Mouse (Mus musculus): ENCODE results near the gene Map3k5. TPM values are rescaled to one million over a fixed set of nuclear protein-coding genes. Genes with fewer than 3 reads are reported as not detected.
A peak's percentile ranks its signal among the peaks of the same experiment; 100 is the strongest.

The Map3k5 gene
- total and polyA plus RNA-seq, 2 experiments from 2014 or later = 0.91 to 5.5 TPM

DNA sequence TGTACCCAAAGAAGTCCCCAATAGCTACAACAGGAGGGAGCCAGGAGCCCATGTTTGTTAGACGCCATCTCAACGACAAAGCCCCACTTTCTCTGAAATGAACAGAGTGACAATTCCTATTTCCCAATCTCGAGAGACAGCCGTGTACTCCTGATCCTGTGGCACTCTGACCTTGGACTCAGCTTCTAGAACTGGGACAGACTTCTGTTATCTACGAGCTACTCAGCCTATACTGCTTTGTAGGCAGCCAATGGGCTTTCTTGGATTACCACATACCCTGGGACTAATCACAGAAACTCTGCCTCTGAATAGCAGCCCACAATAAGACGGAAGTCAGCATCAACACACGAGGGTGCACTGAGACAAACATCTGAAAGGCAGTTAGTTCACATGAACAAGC, 32.3 kb upstream of the Map3k5 start:
- Histone ChIP-seq H3K36me3 (ENCODE audit: insufficient read depth, low read length) (no peaks in the 10 kb centered on the region), H3K4me3 (ENCODE audit: low read length) (no peak overlapping the region), H3K9me3 (ENCODE audit: low read length) (no peaks in the 10 kb centered on the region), H3K4me2 (ENCODE audit: low read depth, low read length) (no peak overlapping the region), H3K4me1 (ENCODE audit: insufficient read depth, low read length) (no peaks in the 10 kb centered on the region; the same call in 1 of the 2 replicates), H3K27ac (no peak overlapping the region), H3K9ac (replicated peaks; ENCODE audit: low read length) (no peak overlapping the region), H3K27me3 (ENCODE audit: insufficient read depth, low read length) (no peaks in the 10 kb centered on the region)
- 84% methylated on average over 7 of the region's 7 CpGs for WGBS
- no peak for DNase-seq (ENCODE audit: low spot score)
- no peak for TF ChIP-seq CTCF (IDR thresholded peaks at IDR 0.05; ENCODE audit: low read depth)
- ATAC-seq = no peak

DNA sequence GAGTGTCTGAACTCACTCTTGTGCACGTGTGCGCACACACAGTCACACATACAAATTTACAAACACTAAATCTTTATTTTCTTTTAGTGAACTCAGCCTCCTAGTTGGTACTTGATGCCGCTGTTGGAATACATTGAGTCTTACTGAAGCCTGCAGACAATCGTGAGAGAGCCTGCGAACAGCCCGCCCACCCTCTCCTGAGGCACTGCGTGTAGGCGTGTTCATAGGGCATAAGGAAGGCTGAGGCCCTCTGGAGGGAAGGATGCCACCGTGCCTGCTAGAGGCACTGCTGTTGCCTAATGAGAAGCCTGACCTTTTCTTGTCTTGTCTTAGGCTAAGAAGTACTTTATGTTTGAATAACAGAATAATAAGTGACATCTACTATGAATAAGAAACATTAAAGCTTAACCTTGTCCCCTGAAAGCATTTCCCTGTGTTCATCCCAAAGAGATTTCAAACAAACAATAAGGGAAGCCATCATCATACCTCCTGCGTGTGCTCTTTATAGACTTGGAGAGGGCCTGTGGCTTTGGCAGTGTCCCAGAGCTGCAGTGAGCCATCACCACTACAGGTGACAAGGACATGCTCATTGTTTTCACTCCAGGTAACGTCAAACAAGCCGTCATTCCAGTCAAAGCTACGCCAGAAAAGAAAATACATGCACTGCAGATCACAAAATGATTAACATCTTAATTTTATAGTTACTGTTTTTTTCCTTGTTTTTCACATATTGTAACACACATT, 30.0 kb upstream of the Map3k5 start:
- TF ChIP-seq CTCF (IDR thresholded peaks at IDR 0.05; ENCODE audit: low read depth) = no peak
- WGBS = 73% methylated on average over 13 of the region's 13 CpGs
- Histone ChIP-seq H3K4me3 (ENCODE audit: low read length) (no peak overlapping the region), H3K36me3 (ENCODE audit: insufficient read depth, low read length) (no peaks in the 10 kb centered on the region), H3K27me3 (ENCODE audit: insufficient read depth, low read length) (no peaks in the 10 kb centered on the region), H3K4me2 (ENCODE audit: low read depth, low read length) (no peak overlapping the region), H3K4me1 (ENCODE audit: insufficient read depth, low read length) (no peaks in the 10 kb centered on the region; the same call in 1 of the 2 replicates), H3K27ac (no peak overlapping the region), H3K9me3 (ENCODE audit: low read length) (no peaks in the 10 kb centered on the region), H3K9ac (replicated peaks; ENCODE audit: low read length) (no peak overlapping the region)
- no peak for DNase-seq (ENCODE audit: low spot score)
- no peak for ATAC-seq

DNA sequence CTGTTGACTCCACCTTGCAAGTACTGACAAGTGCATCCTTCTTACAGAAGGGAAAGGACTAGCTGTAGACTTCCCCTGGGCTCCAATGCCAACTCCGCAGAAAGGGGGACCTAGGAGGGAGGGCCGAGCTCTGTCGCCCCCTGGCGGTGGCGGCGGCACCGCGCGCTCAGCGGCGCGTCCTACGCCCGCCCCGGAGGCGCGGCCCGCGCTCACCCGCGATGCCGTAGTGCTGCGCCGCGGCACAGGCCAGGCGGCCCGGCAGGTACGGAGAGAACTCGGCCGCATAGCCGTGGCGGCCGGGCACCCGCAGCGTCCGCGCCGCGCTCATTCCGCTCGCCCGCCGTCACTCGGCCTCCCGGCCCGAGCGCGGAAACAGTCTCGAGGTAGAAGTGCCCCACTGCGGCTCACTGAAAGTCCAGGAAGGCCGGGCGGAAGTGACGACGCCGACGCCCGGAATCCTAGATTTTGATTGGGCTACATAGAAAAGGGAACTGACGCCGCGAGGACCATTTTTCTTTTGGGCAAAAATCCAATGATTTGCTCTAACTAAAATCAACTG, 26.9 kb upstream of the Map3k5 start, which contains the start of gene Pex7:
Pex7 (minus strand) TSS at position 444 of the 559 bp plus-strand sequence.
- Histone ChIP-seq H3K27me3 (ENCODE audit: insufficient read depth, low read length) (no peaks in the 10 kb centered on the region), H3K4me2 (ENCODE audit: low read depth, low read length) (peak within 1 kb of the TSS; percentile 38), H3K4me1 (ENCODE audit: insufficient read depth, low read length) (no peaks in the 10 kb centered on the region; the same call in 1 of the 2 replicates), H3K9ac (replicated peaks; ENCODE audit: low read length) (peak within 1 kb of the TSS; percentile 78), H3K36me3 (ENCODE audit: insufficient read depth, low read length) (no peaks in the 10 kb centered on the region), H3K4me3 (ENCODE audit: low read length) (peak within 1 kb of the TSS; percentile 79), H3K9me3 (ENCODE audit: low read length) (no peaks in the 10 kb centered on the region), H3K27ac (peak within 1 kb of the TSS; percentile 99)
- ATAC-seq = peak; percentile 98
- WGBS = under 1% methylated on average over 60 of the region's 60 CpGs
- peak; percentile 74 for TF ChIP-seq CTCF (IDR thresholded peaks at IDR 0.05; ENCODE audit: low read depth)
- peak; percentile 98 for DNase-seq (ENCODE audit: low spot score)

DNA sequence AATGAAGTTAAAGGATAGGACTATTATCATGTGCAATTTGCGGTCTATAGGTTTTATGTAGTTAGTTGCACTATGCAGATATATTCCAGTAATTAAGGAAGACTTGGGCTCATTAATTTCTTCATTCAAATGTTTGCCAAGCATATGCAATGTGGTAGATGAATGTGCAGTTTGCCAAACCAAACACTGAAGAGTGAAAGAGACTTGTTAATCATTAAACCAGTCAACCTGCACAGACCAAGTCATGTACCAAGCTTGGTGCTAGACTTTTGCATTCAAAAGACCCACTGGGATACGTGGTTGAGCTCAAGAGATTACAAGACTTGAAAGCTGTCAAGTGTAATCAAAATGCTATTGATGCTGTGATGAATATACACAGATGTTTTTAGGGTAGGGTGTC, 26.2 kb upstream of the Map3k5 start:
- ATAC-seq (no peak), DNase-seq (ENCODE audit: low spot score) (no peak)
- H3K4me2 ChIP-seq (ENCODE audit: low read depth, low read length) = no peak overlapping the region
- no peak overlapping the region for H3K4me3 ChIP-seq (ENCODE audit: low read length)
- H3K9me3 ChIP-seq (ENCODE audit: low read length) = no peaks in the 10 kb centered on the region
- TF ChIP-seq CTCF (IDR thresholded peaks at IDR 0.05; ENCODE audit: low read depth) = no peak
- no peaks in the 10 kb centered on the region; the same call in 1 of the 2 replicates for H3K4me1 ChIP-seq (ENCODE audit: insufficient read depth, low read length)
- H3K36me3 ChIP-seq (ENCODE audit: insufficient read depth, low read length) = no peaks in the 10 kb centered on the region
- WGBS = 70% methylated on average over 2 of the region's 2 CpGs
- H3K27ac ChIP-seq = no peak overlapping the region
- H3K9ac ChIP-seq (replicated peaks; ENCODE audit: low read length) = no peak overlapping the region
- H3K27me3 ChIP-seq (ENCODE audit: insufficient read depth, low read length) = no peaks in the 10 kb centered on the region

DNA sequence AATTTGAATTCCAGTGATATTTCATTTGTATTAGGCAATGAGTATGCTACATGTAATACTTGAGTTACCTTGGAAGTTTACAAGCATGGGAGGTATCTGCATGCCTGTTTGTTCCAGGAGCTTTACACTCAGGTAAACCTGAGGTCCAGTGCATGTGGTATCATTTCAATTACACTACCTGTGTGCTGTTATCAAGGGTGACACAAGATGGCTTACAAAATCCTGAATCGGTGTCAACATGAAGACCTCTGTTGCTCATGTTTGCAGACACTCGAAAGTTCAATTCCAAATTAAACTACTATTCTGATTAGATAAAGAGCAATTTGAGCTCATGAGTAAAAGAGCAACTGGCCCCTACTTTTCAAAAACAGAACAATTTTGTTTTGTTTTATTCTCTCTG, 23.8 kb upstream of the Map3k5 start:
- Histone ChIP-seq H3K9me3 (ENCODE audit: low read length) (no peaks in the 10 kb centered on the region), H3K36me3 (ENCODE audit: insufficient read depth, low read length) (no peaks in the 10 kb centered on the region), H3K4me3 (ENCODE audit: low read length) (no peak overlapping the region), H3K4me2 (ENCODE audit: low read depth, low read length) (no peak overlapping the region), H3K27me3 (ENCODE audit: insufficient read depth, low read length) (no peaks in the 10 kb centered on the region), H3K27ac (no peak overlapping the region), H3K4me1 (ENCODE audit: insufficient read depth, low read length) (no peaks in the 10 kb centered on the region), H3K9ac (replicated peaks; ENCODE audit: low read length) (no peak overlapping the region)
- DNase-seq (ENCODE audit: low spot score) (no peak), ATAC-seq (no peak)
- TF ChIP-seq CTCF (IDR thresholded peaks at IDR 0.05; ENCODE audit: low read depth) = no peak
- 92% methylated on average over 2 of the region's 2 CpGs for WGBS

DNA sequence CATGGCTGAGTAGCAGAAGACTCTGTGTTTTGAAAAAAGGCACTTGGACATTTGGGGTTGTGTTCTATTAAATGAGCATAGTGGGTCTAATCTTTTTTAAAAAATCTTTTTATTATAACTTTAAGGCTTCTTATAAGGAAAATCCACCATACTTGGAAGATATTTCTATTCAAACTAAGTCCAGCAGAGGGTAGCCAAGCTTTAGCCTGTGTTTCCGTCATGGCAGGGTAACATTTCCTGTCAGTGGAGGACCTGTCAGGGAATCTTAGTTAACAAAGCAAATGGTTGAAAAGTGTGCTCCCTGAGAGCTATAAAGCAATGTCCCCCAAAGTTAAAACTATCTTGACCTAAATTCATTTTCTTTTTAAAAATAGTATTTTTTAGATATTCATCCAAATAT, 22.7 kb upstream of the Map3k5 start:
- H3K36me3 ChIP-seq (ENCODE audit: insufficient read depth, low read length) = no peaks in the 10 kb centered on the region
- TF ChIP-seq CTCF (IDR thresholded peaks at IDR 0.05; ENCODE audit: low read depth) = peak; percentile 68
- H3K4me1 ChIP-seq (ENCODE audit: insufficient read depth, low read length) = no peaks in the 10 kb centered on the region
- no peak overlapping the region for H3K4me2 ChIP-seq (ENCODE audit: low read depth, low read length)
- no peaks in the 10 kb centered on the region for H3K27me3 ChIP-seq (ENCODE audit: insufficient read depth, low read length)
- H3K4me3 ChIP-seq (ENCODE audit: low read length) = no peak overlapping the region
- DNase-seq (ENCODE audit: low spot score) = peak; percentile 70
- no peak overlapping the region for H3K9ac ChIP-seq (replicated peaks; ENCODE audit: low read length)
- ATAC-seq = no peak
- H3K9me3 ChIP-seq (ENCODE audit: low read length) = no peaks in the 10 kb centered on the region
- no peak overlapping the region for H3K27ac ChIP-seq
- WGBS = 19% methylated on average over 1 of the region's 1 CpGs

DNA sequence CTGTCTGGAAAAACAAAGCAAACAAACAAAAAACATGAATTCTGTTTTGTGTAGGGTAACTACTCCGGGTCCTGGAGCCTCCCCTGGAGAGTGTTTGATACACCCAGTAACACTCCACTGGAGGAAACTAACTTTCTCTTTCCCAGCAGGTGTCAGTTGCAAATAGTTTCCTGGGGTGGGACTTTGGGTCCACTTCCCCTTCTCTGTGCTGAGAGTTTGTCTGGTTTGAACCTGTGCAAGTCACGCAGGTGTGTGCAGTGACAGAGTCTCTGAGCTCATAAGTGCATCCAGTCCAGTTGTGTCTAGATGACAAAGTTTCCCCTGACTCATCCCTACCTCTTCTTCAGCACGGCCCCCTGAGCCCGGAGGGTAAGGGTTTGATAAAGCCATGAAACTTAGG, 20.5 kb upstream of the Map3k5 start:
- Histone ChIP-seq H3K9ac (replicated peaks; ENCODE audit: low read length) (no peak overlapping the region), H3K4me3 (ENCODE audit: low read length) (no peak overlapping the region), H3K4me2 (ENCODE audit: low read depth, low read length) (no peak overlapping the region), H3K27me3 (ENCODE audit: insufficient read depth, low read length) (no peaks in the 10 kb centered on the region), H3K9me3 (ENCODE audit: low read length) (no peaks in the 10 kb centered on the region), H3K4me1 (ENCODE audit: insufficient read depth, low read length) (no peaks in the 10 kb centered on the region), H3K36me3 (ENCODE audit: insufficient read depth, low read length) (no peaks in the 10 kb centered on the region), H3K27ac (no peak overlapping the region)
- ATAC-seq (no peak), DNase-seq (ENCODE audit: low spot score) (no peak)
- TF ChIP-seq CTCF (IDR thresholded peaks at IDR 0.05; ENCODE audit: low read depth) = no peak
- 93% methylated on average over 4 of the region's 4 CpGs for WGBS
